Comparison of ENCODE assay signal across 23 mouse cellular contexts in the genomic region with DNA sequence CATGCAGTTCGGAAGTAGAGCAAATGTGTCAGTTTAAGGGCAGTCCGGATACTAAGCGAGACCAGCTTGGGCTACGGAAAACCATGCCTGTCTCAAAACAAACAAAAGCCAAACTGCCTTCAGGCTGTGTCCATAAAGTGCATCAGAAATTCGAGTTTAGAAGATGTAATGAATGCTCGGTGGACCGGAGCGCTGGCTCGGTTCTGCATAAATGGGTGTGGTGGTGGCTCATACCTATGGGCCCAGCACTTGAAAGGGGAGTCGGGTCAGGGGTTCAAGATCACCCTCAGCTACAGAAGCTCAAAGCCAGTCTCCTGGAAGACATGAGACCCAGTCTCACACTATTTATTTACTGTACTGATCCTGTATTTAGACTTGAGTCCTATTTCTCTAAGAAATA. TPM values are rescaled to one million over a fixed set of nuclear protein-coding genes. Genes with fewer than 3 reads are reported as not detected.
DNase-seq lines count a peak whose midpoint lies in the region; ATAC-seq and TF ChIP-seq lines count a peak whose summit lies in the region.
"Had no signal": no experiment of that assay in that cellular context is flagged by ENCODE, and none has a peak within 500 bp of the region (broad histone marks: within the 10 kb centered on the region; RNA-seq: fewer than 3 reads in every experiment).

No protein-coding gene starts in this region.

- no peak for TF ChIP-seq CTCF in gastrocnemius, adult 2 months (IDR thresholded peaks at IDR 0.05)
- TF ChIP-seq CTCF in heart, postnatal 0 days (IDR thresholded peaks at IDR 0.05; ENCODE audit: low read depth): no peak
- no peak for TF ChIP-seq CTCF in forebrain, postnatal 0 days (IDR thresholded peaks at IDR 0.05; ENCODE audit: low read depth)

- no peak for TF ChIP-seq EP300 in heart, postnatal 0 days (IDR thresholded peaks at IDR 0.05; ENCODE audit: low read depth)

- whole genome bisulfite sequencing in heart, postnatal 0 days: 82% methylated on average over 10 of the region's 10 CpGs
- 85% methylated on average over 10 of the region's 10 CpGs for WGBS in limb, embryonic 13.5 days
- 89% methylated on average over 10 of the region's 10 CpGs for WGBS in limb, embryonic 10.5 days
- WGBS in forebrain, postnatal 0 days: 87% methylated on average over 10 of the region's 10 CpGs

- ATAC-seq in heart, postnatal 0 days (ENCODE audit: insufficient read depth, low read depth): no peak
- no peak for ATAC-seq in limb, embryonic 13.5 days (ENCODE audit: low FRiP score, low read depth)
- no peak for ATAC-seq in forebrain, postnatal 0 days
- ATAC-seq: forebrain, embryonic 14.5 days; midbrain, embryonic 13.5 days had no signal

- H3K4me1 ChIP-seq in heart, postnatal 0 days (ENCODE audit: control insufficient read depth, insufficient read depth): peaks cover 20% of the 10 kb centered on the region
- peaks cover 18% of the 10 kb centered on the region for H3K4me1 ChIP-seq in limb, embryonic 13.5 days
- H3K4me1 ChIP-seq in limb, embryonic 10.5 days: peaks cover 20% of the 10 kb centered on the region
- H3K4me1 ChIP-seq in brown adipose tissue, adult 24 weeks (ENCODE audit: control insufficient read depth, insufficient read depth, insufficient read length, low read length): peaks cover 18% of the 10 kb centered on the region
- peaks cover 4% of the 10 kb centered on the region for H3K4me1 ChIP-seq in forebrain, postnatal 0 days (ENCODE audit: insufficient read depth)

- H3K36me3 ChIP-seq in heart, postnatal 0 days (replicated peaks; ENCODE audit: control insufficient read depth, insufficient read depth, low read length): peaks cover 35% of the 10 kb centered on the region
- H3K36me3 ChIP-seq in limb, embryonic 13.5 days: peaks cover 36% of the 10 kb centered on the region
- H3K36me3 ChIP-seq in limb, embryonic 10.5 days: peaks cover 41% of the 10 kb centered on the region
- H3K36me3 ChIP-seq in forebrain, postnatal 0 days (ENCODE audit: insufficient read depth): peaks cover 25% of the 10 kb centered on the region

- H3K27me3 ChIP-seq in heart, postnatal 0 days (ENCODE audit: control insufficient read depth, insufficient read depth, low read length): no peaks in the 10 kb centered on the region
- H3K27me3 ChIP-seq in limb, embryonic 13.5 days: no peaks in the 10 kb centered on the region
- H3K27me3 ChIP-seq in limb, embryonic 10.5 days (ENCODE audit: low read depth, poor library complexity, severe bottlenecking): no peaks in the 10 kb centered on the region
- H3K27me3 ChIP-seq in forebrain, postnatal 0 days (ENCODE audit: insufficient read depth, low read length): no peaks in the 10 kb centered on the region

- H3K27ac ChIP-seq in gastrocnemius, adult 2 months: peak overlapping the region; percentile 98; the same call in 1 of the 2 replicates
- no peak overlapping the region for H3K27ac ChIP-seq in heart, postnatal 0 days (ENCODE audit: low read depth)
- H3K27ac ChIP-seq in limb, embryonic 13.5 days: no peak overlapping the region
- no peak overlapping the region for H3K27ac ChIP-seq in limb, embryonic 10.5 days
- H3K27ac ChIP-seq in brown adipose tissue, adult 24 weeks (replicated peaks; ENCODE audit: low read depth, low read length): 0 out of 2 replicates have a peak overlapping the region, but pooled peaks have one; percentile 21
- no peak overlapping the region for H3K27ac ChIP-seq in forebrain, postnatal 0 days (ENCODE audit: low read depth, low read length)
- H3K27ac ChIP-seq: midbrain, embryonic 13.5 days had no signal

- H3K9me3 ChIP-seq in heart, postnatal 0 days (replicated peaks; ENCODE audit: control insufficient read depth, low read length): no peaks in the 10 kb centered on the region
- H3K9me3 ChIP-seq in limb, embryonic 13.5 days: no peaks in the 10 kb centered on the region
- no peaks in the 10 kb centered on the region for H3K9me3 ChIP-seq in limb, embryonic 10.5 days (replicated peaks)
- no peaks in the 10 kb centered on the region for H3K9me3 ChIP-seq in forebrain, postnatal 0 days (ENCODE audit: low read length)
- H3K9me3 ChIP-seq: G1E; liver, embryonic 15.5 days; midbrain, embryonic 13.5 days had no signal

- intact Hi-C loops in gastrocnemius, adult 2 months (cut with DNase I): no loop called here
- intact Hi-C loops in gastrocnemius, postnatal 14 days (cut with DNase I; ENCODE audit: low total_unique reads): no loop called here
- intact Hi-C loops in heart, postnatal 36 days (cut with DNase I): no loop called here

- peak overlapping the region; percentile 90 for H3K4me3 ChIP-seq in gastrocnemius, adult 2 months
- no peak overlapping the region for H3K4me3 ChIP-seq in heart, postnatal 0 days (ENCODE audit: low read depth, low read length)
- H3K4me3 ChIP-seq in limb, embryonic 13.5 days: no peak overlapping the region; the same call in 1 of the 2 replicates
- H3K4me3 ChIP-seq in limb, embryonic 10.5 days: no peak overlapping the region
- H3K4me3 ChIP-seq in brown adipose tissue, adult 24 weeks (ENCODE audit: insufficient read depth, low read depth, low read length): peak overlapping the region; percentile 0; the same call in 1 of the 2 replicates
- H3K4me3 ChIP-seq in forebrain, postnatal 0 days (ENCODE audit: low read depth, low read length): no peak overlapping the region
- H3K4me3 ChIP-seq: liver, embryonic 15.5 days; midbrain, embryonic 13.5 days had no signal

- H3K9ac ChIP-seq in heart, postnatal 0 days (replicated peaks; ENCODE audit: low read depth, low read length): no peak overlapping the region
- no peak overlapping the region for H3K9ac ChIP-seq in limb, embryonic 13.5 days
- no peak overlapping the region for H3K9ac ChIP-seq in forebrain, postnatal 0 days
- H3K9ac ChIP-seq: midbrain, embryonic 13.5 days had no signal

- H3K4me2 ChIP-seq in heart, postnatal 0 days (ENCODE audit: low read depth, low read length): 0 out of 2 replicates have a peak overlapping the region, but pooled peaks have one; percentile 86
- peak overlapping the region; percentile 11; the same call in 1 of the 2 replicates for H3K4me2 ChIP-seq in limb, embryonic 13.5 days (replicated peaks)
- H3K4me2 ChIP-seq in forebrain, postnatal 0 days (ENCODE audit: low read depth): no peak overlapping the region

- no peak for DNase-seq in gastrocnemius, adult 2 months
- no peak for DNase-seq in gastrocnemius, postnatal 14 days
- DNase-seq in heart, postnatal 0 days (ENCODE audit: low spot score): no peak
- no peak for DNase-seq in heart, postnatal 36 days
- DNase-seq in limb, embryonic 10.5 days (ENCODE audit: low spot score): no peak
- DNase-seq in forebrain, postnatal 0 days: no peak
- DNase-seq: adrenal gland, postnatal 14 days; cerebellum, postnatal 36 days; gastrocnemius, postnatal 36 days; heart, postnatal 4 days; kidney, adult 8-10 months; kidney, postnatal 36 days; lung, postnatal 10 days; right cerebral cortex, adult 18-20 months; thymus, postnatal 14 days had no signal

RNA-seq across cellular contexts. Expression of gene Snx21, which starts 2.2 kb away (rescaled TPM):
- total RNA-seq in gastrocnemius, adult 2 months (2021): 10 to 100 TPM; 20.6 to 25.6 TPM
- 10 to 100 TPM; 18.0 to 18.7 TPM for total RNA-seq in gastrocnemius, postnatal 14 days (2021)
- total RNA-seq in heart, postnatal 0 days (2014; rRNA removed; ENCODE audit: low replicate concordance): 46.4 and 98.1 TPM in 2 replicates
- polyA plus RNA-seq in heart, postnatal 0 days (2015; fragmentation: Nextera tagmentation; extraction: Ambion mirVana): 29.8 and 30.8 TPM in 2 replicates
- total RNA-seq in heart, postnatal 36 days (2021): 10 to 100 TPM; 23.4 to 29.0 TPM
- polyA plus RNA-seq in limb, embryonic 13.5 days (2015; fragmentation: Nextera tagmentation; extraction: Ambion mirVana): 26.3 and 27.6 TPM in 2 replicates
- 9.0 and 12.2 TPM in 2 replicates for polyA plus RNA-seq in limb, embryonic 10.5 days (2016; fragmentation: Nextera tagmentation; extraction: Ambion mirVana)
- polyA plus RNA-seq in brown adipose tissue, adult 24 weeks (2012; ENCODE audit: insufficient read depth, insufficient read length, missing spikeins): 28.2 and 36.8 TPM in 2 replicates
- 72.0 and 77.5 TPM in 2 replicates for total RNA-seq in forebrain, postnatal 0 days (2014; rRNA removed)
- polyA plus RNA-seq in forebrain, postnatal 0 days (2015; fragmentation: Nextera tagmentation; extraction: Ambion mirVana): 48.5 and 50.2 TPM in 2 replicates

RNA-seq across cellular contexts. Expression of gene Tnnc2, which starts 8.0 kb away (rescaled TPM):
- over 10,000 TPM; 14,820 to 17,621 TPM for total RNA-seq in gastrocnemius, adult 2 months (2021)
- total RNA-seq in gastrocnemius, postnatal 14 days (2021): over 10,000 TPM; 14,912 to 15,737 TPM
- total RNA-seq in heart, postnatal 0 days (2014; rRNA removed; ENCODE audit: low replicate concordance): 4.9 and 5.0 TPM in 2 replicates
- 0.18 and 0.25 TPM in 2 replicates for polyA plus RNA-seq in heart, postnatal 0 days (2015; fragmentation: Nextera tagmentation; extraction: Ambion mirVana)
- not detected for total RNA-seq in heart, postnatal 36 days (2021)
- 190 and 195 TPM in 2 replicates for polyA plus RNA-seq in limb, embryonic 13.5 days (2015; fragmentation: Nextera tagmentation; extraction: Ambion mirVana)
- 0.79 and 1.3 TPM in 2 replicates for polyA plus RNA-seq in limb, embryonic 10.5 days (2016; fragmentation: Nextera tagmentation; extraction: Ambion mirVana)
- 204 and 410 TPM in 2 replicates for polyA plus RNA-seq in brown adipose tissue, adult 24 weeks (2012; ENCODE audit: insufficient read depth, insufficient read length, missing spikeins)
- total RNA-seq in forebrain, postnatal 0 days (2014; rRNA removed): 0.38 and 2.9 TPM in 2 replicates
- polyA plus RNA-seq in forebrain, postnatal 0 days (2015; fragmentation: Nextera tagmentation; extraction: Ambion mirVana): 0.50 and 0.63 TPM in 2 replicates
- total RNA-seq: G1E; layer of hippocampus, postnatal 10 days; megakaryocyte, adult 5-6 weeks had no signal
- polyA plus RNA-seq: forebrain, embryonic 14.5 days; G1E; midbrain, embryonic 13.5 days had no signal

RNA-seq across cellular contexts. Expression of gene Acot8, which starts 16.9 kb away (rescaled TPM):
- total RNA-seq in gastrocnemius, adult 2 months (2021): 1 to 10 TPM; 7.9 to 8.6 TPM
- 1 to 10 TPM; 9.0 to 9.7 TPM for total RNA-seq in gastrocnemius, postnatal 14 days (2021)
- 10.6 and 28.9 TPM in 2 replicates for total RNA-seq in heart, postnatal 0 days (2014; rRNA removed; ENCODE audit: low replicate concordance)
- polyA plus RNA-seq in heart, postnatal 0 days (2015; fragmentation: Nextera tagmentation; extraction: Ambion mirVana): 11.4 and 14.1 TPM in 2 replicates
- total RNA-seq in heart, postnatal 36 days (2021): 10 to 100 TPM; 10.4 to 13.0 TPM
- polyA plus RNA-seq in limb, embryonic 13.5 days (2015; fragmentation: Nextera tagmentation; extraction: Ambion mirVana): 17.5 and 17.6 TPM in 2 replicates
- 14.7 and 18.4 TPM in 2 replicates for polyA plus RNA-seq in limb, embryonic 10.5 days (2016; fragmentation: Nextera tagmentation; extraction: Ambion mirVana)
- 15.5 and 16.3 TPM in 2 replicates for polyA plus RNA-seq in brown adipose tissue, adult 24 weeks (2012; ENCODE audit: insufficient read depth, insufficient read length, missing spikeins)
- total RNA-seq in forebrain, postnatal 0 days (2014; rRNA removed): 17.4 and 23.0 TPM in 2 replicates
- polyA plus RNA-seq in forebrain, postnatal 0 days (2015; fragmentation: Nextera tagmentation; extraction: Ambion mirVana): 13.7 and 17.1 TPM in 2 replicates

RNA-seq across cellular contexts. Expression of gene Zswim3, which starts 17.1 kb away (rescaled TPM):
- total RNA-seq in gastrocnemius, adult 2 months (2021): 1 to 10 TPM; 1.2 to 1.4 TPM
- total RNA-seq in gastrocnemius, postnatal 14 days (2021): 1 to 10 TPM; 1.1 to 1.2 TPM
- 0.93 and 2.8 TPM in 2 replicates for total RNA-seq in heart, postnatal 0 days (2014; rRNA removed; ENCODE audit: low replicate concordance)
- polyA plus RNA-seq in heart, postnatal 0 days (2015; fragmentation: Nextera tagmentation; extraction: Ambion mirVana): 3.3 and 3.4 TPM in 2 replicates
- 1 to 10 TPM; 2.5 to 2.7 TPM for total RNA-seq in heart, postnatal 36 days (2021)
- polyA plus RNA-seq in limb, embryonic 13.5 days (2015; fragmentation: Nextera tagmentation; extraction: Ambion mirVana): 6.8 and 7.2 TPM in 2 replicates
- polyA plus RNA-seq in limb, embryonic 10.5 days (2016; fragmentation: Nextera tagmentation; extraction: Ambion mirVana): 9.1 and 9.9 TPM in 2 replicates
- polyA plus RNA-seq in brown adipose tissue, adult 24 weeks (2012; ENCODE audit: insufficient read depth, insufficient read length, missing spikeins): 1.5 and 3.6 TPM in 2 replicates
- 5.5 and 6.7 TPM in 2 replicates for total RNA-seq in forebrain, postnatal 0 days (2014; rRNA removed)
- 2.6 and 5.2 TPM in 2 replicates for polyA plus RNA-seq in forebrain, postnatal 0 days (2015; fragmentation: Nextera tagmentation; extraction: Ambion mirVana)

RNA-seq across cellular contexts. Expression of gene Ube2c, which starts 18.1 kb away (rescaled TPM):
- total RNA-seq in gastrocnemius, adult 2 months (2021): under 1 TPM; 0.20 to 0.33 TPM
- 1 to 10 TPM; 6.9 to 8.1 TPM for total RNA-seq in gastrocnemius, postnatal 14 days (2021)
- 175 and 320 TPM in 2 replicates for total RNA-seq in heart, postnatal 0 days (2014; rRNA removed; ENCODE audit: low replicate concordance)
- polyA plus RNA-seq in heart, postnatal 0 days (2015; fragmentation: Nextera tagmentation; extraction: Ambion mirVana): 116 and 117 TPM in 2 replicates
- 1 to 10 TPM; 2.5 to 3.1 TPM for total RNA-seq in heart, postnatal 36 days (2021)
- 432 and 450 TPM in 2 replicates for polyA plus RNA-seq in limb, embryonic 13.5 days (2015; fragmentation: Nextera tagmentation; extraction: Ambion mirVana)
- polyA plus RNA-seq in limb, embryonic 10.5 days (2016; fragmentation: Nextera tagmentation; extraction: Ambion mirVana): 607 and 617 TPM in 2 replicates
- 1.4 and 3.8 TPM in 2 replicates for polyA plus RNA-seq in brown adipose tissue, adult 24 weeks (2012; ENCODE audit: insufficient read depth, insufficient read length, missing spikeins)
- 24.9 and 29.2 TPM in 2 replicates for total RNA-seq in forebrain, postnatal 0 days (2014; rRNA removed)
- polyA plus RNA-seq in forebrain, postnatal 0 days (2015; fragmentation: Nextera tagmentation; extraction: Ambion mirVana): 30.9 and 38.4 TPM in 2 replicates

Comparison
In these comparisons a context has a peak if more than half of its experiments do, and no peak if none do; other contexts are left out.
1. H3K27ac ChIP-seq: peak in gastrocnemius, adult 2 months (single experiment) and brown adipose tissue, adult 24 weeks (single experiment); none in heart, postnatal 0 days (single experiment), limb, embryonic 13.5 days (single experiment), limb, embryonic 10.5 days (single experiment) and forebrain, postnatal 0 days (single experiment).
2. H3K4me3 ChIP-seq: peak in gastrocnemius, adult 2 months (single experiment) and brown adipose tissue, adult 24 weeks (single experiment); none in heart, postnatal 0 days (single experiment), limb, embryonic 13.5 days (single experiment), limb, embryonic 10.5 days (single experiment) and forebrain, postnatal 0 days (single experiment).
3. RNA of gene Tnnc2, which starts 8.0 kb away (total RNA-seq): 14,820 to 17,621 TPM in gastrocnemius, adult 2 months and 14,912 to 15,737 TPM in gastrocnemius, postnatal 14 days; 4.9 to 5.0 TPM in heart, postnatal 0 days, 0.38 to 2.9 TPM in forebrain, postnatal 0 days and not detected in heart, postnatal 36 days; every median in the first group is over 1,000 times any median in the second.